Mouse (Mus musculus): ENCODE measurements around the gene Wdr20.

DNA sequence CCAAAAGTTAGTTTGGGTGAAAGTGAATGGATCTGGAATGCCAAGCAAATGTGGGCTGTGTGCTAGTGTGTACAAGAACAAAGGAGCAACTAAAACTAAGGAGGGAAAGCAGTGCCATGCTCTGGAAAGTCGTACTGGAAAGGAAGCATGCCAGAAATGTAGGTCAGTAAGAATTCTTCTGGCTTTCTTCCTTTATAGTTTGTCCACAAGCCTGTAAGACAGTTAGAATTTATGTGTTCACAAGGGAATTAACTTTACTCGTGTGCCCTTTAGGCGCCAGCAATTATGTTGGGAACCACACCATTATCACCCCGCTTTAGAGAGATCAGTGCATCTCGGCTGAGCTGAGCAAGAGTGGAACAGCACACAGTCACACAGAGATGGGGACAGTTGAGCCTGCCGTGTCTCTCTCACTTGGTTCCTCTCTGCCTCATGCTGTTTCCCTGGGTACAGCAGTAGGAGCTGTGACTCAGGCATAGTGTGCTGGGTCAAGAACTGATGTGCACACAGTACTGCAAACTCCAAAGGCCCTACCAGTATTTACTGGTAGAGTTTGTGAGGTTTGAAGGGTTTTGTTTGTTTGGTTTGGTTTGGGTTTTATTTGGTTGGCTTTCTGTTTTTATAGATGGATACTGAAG, 32.0 kb downstream of the Wdr20 start:
- TF ChIP-seq GATA1 (IDR thresholded peaks at IDR 0.05; ENCODE audit: borderline replicate concordance, low read length) (no peak), FLI1 (IDR thresholded peaks at IDR 0.05; ENCODE audit: low read length) (no peak)
